Mouse (Mus musculus) 416B (cell line): Measurements from ENCODE around the gene Slc35f4.

Experiments
- DNase-seq: peaks from one replicate; pipeline ENCODE4 v3.0.0; 2011; ENCODE audit warnings: low read depth

The Slc35f4 gene

DNA sequence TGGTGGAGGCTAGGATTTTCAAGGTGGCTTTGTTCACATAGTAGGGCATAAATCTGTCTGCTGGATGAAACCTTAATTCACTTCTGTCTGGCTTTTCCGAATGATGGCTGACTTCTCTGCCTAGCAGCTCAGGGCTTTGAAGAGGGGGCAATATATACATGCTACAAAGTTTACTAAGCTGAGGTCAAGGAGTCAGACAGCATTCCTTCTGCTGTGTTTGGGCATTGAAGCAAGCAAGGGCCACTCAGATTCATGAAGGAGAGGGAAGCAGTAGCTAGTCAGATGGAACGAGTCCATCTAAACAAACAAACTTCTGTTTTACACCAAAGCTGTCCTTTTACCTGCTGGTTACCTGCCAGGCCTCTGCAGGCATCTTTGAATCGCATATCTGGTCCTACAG is 248.2 kb downstream of the Slc35f4 start:
- no peak for DNase-seq

DNA sequence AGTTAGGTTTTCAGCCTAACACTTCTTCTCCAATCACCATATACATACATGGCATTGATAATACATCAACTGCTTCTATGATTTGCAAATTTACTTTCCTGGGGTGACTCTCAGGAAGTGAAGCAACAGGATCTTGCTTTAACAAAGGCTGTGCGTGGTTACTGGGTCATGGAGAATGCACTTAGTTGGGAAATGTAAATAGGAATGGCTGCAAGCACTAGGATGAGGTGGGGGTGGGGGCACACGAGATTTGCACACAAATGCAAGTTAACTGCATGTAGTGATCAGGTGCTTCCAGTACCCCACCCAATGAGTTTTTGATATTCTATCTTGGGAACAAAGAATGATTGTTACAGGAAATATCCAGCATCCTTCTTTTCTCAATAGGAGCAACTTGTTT is 250.5 kb downstream of the Slc35f4 start:
- no peak for DNase-seq

DNA sequence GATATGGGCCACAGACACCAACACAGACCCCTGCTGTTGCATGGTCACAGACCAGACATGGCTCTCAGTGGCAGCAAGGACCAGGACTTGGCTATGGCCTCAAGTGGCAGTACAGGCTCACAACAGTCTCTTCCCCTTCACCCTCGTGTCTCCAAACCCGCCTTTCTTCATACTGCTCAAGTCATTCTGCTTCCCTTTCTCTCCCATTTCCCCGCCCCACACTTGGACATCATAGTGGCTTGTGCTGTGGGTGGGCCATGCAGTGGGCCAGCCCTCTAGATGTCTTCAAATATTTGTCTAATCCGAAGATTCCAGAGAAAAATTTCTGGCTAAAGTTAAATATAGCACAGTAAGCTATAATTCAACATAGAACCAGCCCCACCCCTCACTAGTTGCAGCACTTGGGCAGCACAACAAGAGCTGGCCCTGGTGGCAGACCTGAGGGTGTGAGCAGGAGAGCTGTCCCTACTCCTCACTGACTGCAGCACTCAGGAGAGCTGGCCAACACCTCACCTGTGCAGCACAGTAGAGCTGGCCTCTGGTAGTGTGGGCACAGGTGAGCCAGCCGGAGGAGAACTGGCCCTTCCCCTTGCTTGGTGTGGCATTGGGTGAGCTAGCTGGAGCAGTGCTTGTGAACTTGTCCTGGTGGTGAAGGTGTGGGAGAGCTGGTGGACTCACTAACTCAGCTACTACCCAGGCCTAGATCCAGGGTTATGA is 260.4 kb downstream of the Slc35f4 start:
- no peak for DNase-seq
